In the genomic region with DNA sequence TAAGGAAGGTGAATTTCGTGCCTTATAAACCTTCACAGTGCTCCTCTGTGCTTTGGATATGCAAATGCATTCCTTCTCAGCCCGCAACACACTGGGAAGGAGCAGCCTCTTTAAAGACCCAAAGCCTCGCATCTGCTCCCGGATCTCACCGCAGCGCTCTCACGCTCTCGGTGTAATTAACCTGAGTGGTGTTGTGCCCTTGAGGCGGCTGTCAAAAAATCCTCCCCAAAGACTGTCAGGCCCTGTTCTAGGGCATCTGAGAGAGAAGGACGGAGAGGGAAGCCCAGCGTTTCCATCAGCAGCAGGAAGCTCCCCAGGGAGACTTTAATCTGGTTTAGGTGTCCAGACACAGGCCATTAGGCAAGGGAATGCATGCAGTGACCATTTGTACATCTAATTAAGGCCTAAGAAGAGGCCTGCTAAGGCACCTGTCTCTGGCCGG, we compare ENCODE assay signal across 9 mouse cellular contexts. TPM values are rescaled to one million over a fixed set of nuclear protein-coding genes. Genes with fewer than 3 reads are reported as not detected.
DNase-seq lines count a peak whose midpoint lies in the region; ATAC-seq and TF ChIP-seq lines count a peak whose summit lies in the region.
"Had no signal": no experiment of that assay in that cellular context is flagged by ENCODE, and none has a peak within 500 bp of the region (broad histone marks: within the 10 kb centered on the region; RNA-seq: fewer than 3 reads in every experiment).

No protein-coding gene starts in this region.

- H3K9me3 ChIP-seq in kidney, embryonic 15.5 days (replicated peaks): no peaks in the 10 kb centered on the region
- H3K9me3 ChIP-seq in embryonic facial prominence, embryonic 10.5 days: no peaks in the 10 kb centered on the region
- H3K9me3 ChIP-seq in hindbrain, embryonic 15.5 days: no peaks in the 10 kb centered on the region
- no peaks in the 10 kb centered on the region for H3K9me3 ChIP-seq in neural tube, embryonic 12.5 days

- no peak overlapping the region for H3K27ac ChIP-seq in kidney, embryonic 15.5 days
- no peak overlapping the region for H3K27ac ChIP-seq in kidney, adult 2 months (ENCODE audit: insufficient read depth, low read depth, low read length)
- H3K27ac ChIP-seq in embryonic facial prominence, embryonic 10.5 days (replicated peaks): peak overlapping the region; percentile 25; the same call in 1 of the 2 replicates
- H3K27ac ChIP-seq in hindbrain, embryonic 15.5 days (replicated peaks): peak overlapping the region; percentile 42
- no peak overlapping the region for H3K27ac ChIP-seq in neural tube, embryonic 12.5 days
- H3K27ac ChIP-seq in cerebellum, adult 2 months (ENCODE audit: insufficient read depth, low read length): no peak overlapping the region

- no peak for DNase-seq in kidney, adult 2 months
- peak; percentile 35 for DNase-seq in embryonic facial prominence, embryonic 10.5 days (ENCODE audit: low spot score)
- no peak for DNase-seq in cerebellum, adult 2 months
- no peak for DNase-seq in T-cell, adult 2 months (ENCODE audit: low spot score)
- DNase-seq in left cerebral cortex, postnatal 36 days (ENCODE audit: low spot score in 2 of 2): no peak
- DNase-seq: right cerebral cortex, postnatal 4 days had no signal

- no peak for TF ChIP-seq POLR2A in kidney, adult 2 months (IDR thresholded peaks at IDR 0.05; ENCODE audit: low read depth, low read length)
- TF ChIP-seq POLR2A in cerebellum, adult 2 months (IDR thresholded peaks at IDR 0.05; ENCODE audit: borderline replicate concordance, insufficient read depth, low read length): no peak

- H3K9ac ChIP-seq in kidney, embryonic 15.5 days: no peak overlapping the region
- no peak overlapping the region for H3K9ac ChIP-seq in hindbrain, embryonic 15.5 days
- peak overlapping the region; percentile 36; the same call in 1 of the 2 replicates for H3K9ac ChIP-seq in neural tube, embryonic 12.5 days

- peaks cover 29% of the 10 kb centered on the region for H3K4me1 ChIP-seq in kidney, embryonic 15.5 days
- H3K4me1 ChIP-seq in kidney, adult 2 months (ENCODE audit: control insufficient read depth, insufficient read depth, low read length): no peaks in the 10 kb centered on the region
- H3K4me1 ChIP-seq in embryonic facial prominence, embryonic 10.5 days: peaks cover 27% of the 10 kb centered on the region
- H3K4me1 ChIP-seq in hindbrain, embryonic 15.5 days (replicated peaks): peaks cover 21% of the 10 kb centered on the region
- peaks cover 22% of the 10 kb centered on the region for H3K4me1 ChIP-seq in neural tube, embryonic 12.5 days
- no peaks in the 10 kb centered on the region for H3K4me1 ChIP-seq in cerebellum, adult 2 months (ENCODE audit: control insufficient read depth, insufficient read depth, low read length)

- TF ChIP-seq CTCF in kidney, adult 2 months (conservative IDR thresholded peaks at IDR 0.05; ENCODE audit: insufficient read depth, insufficient read length, low read depth, low read length): no peak
- TF ChIP-seq CTCF in cerebellum, adult 2 months (IDR thresholded peaks at IDR 0.05; ENCODE audit: borderline replicate concordance, insufficient read depth, low read depth, low read length): no peak

- no peaks in the 10 kb centered on the region for H3K36me3 ChIP-seq in kidney, embryonic 15.5 days
- H3K36me3 ChIP-seq in kidney, adult 2 months (ENCODE audit: control insufficient read depth, insufficient read depth, low read length): no peaks in the 10 kb centered on the region
- no peaks in the 10 kb centered on the region for H3K36me3 ChIP-seq in embryonic facial prominence, embryonic 10.5 days (replicated peaks)
- no peaks in the 10 kb centered on the region for H3K36me3 ChIP-seq in hindbrain, embryonic 15.5 days
- no peaks in the 10 kb centered on the region for H3K36me3 ChIP-seq in neural tube, embryonic 12.5 days

- 0 out of 2 replicates have a peak, but pooled peaks have one; percentile 12 for ATAC-seq in kidney, embryonic 15.5 days (replicated peaks; ENCODE audit: low FRiP score)
- 0 out of 2 replicates have a peak, but pooled peaks have one; percentile 20 for ATAC-seq in hindbrain, embryonic 15.5 days (ENCODE audit: low FRiP score, low read depth)
- ATAC-seq in neural tube, embryonic 12.5 days (ENCODE audit: low FRiP score, low read depth): peak; percentile 59

- H3K4me3 ChIP-seq in kidney, embryonic 15.5 days (replicated peaks): 0 out of 2 replicates have a peak overlapping the region, but pooled peaks have one; percentile 1
- no peak overlapping the region for H3K4me3 ChIP-seq in kidney, adult 2 months (ENCODE audit: insufficient read depth, low read depth, low read length)
- peak overlapping the region; percentile 39 for H3K4me3 ChIP-seq in embryonic facial prominence, embryonic 10.5 days
- H3K4me3 ChIP-seq in hindbrain, embryonic 15.5 days: no peak overlapping the region
- no peak overlapping the region for H3K4me3 ChIP-seq in neural tube, embryonic 12.5 days
- no peak overlapping the region for H3K4me3 ChIP-seq in cerebellum, adult 2 months (replicated peaks; ENCODE audit: insufficient read depth, low read depth, low read length)

- H3K4me2 ChIP-seq in kidney, embryonic 15.5 days: peak overlapping the region; percentile 47
- H3K4me2 ChIP-seq in hindbrain, embryonic 15.5 days: peak overlapping the region; percentile 27
- H3K4me2 ChIP-seq in neural tube, embryonic 12.5 days (replicated peaks): peak overlapping the region; percentile 47

- peaks cover 26% of the 10 kb centered on the region for H3K27me3 ChIP-seq in kidney, embryonic 15.5 days
- no peaks in the 10 kb centered on the region for H3K27me3 ChIP-seq in kidney, adult 2 months (replicated peaks; ENCODE audit: control insufficient read depth, insufficient read depth, low read length)
- peaks cover 32% of the 10 kb centered on the region for H3K27me3 ChIP-seq in embryonic facial prominence, embryonic 10.5 days (replicated peaks; ENCODE audit: low read depth, poor library complexity, severe bottlenecking)
- H3K27me3 ChIP-seq in hindbrain, embryonic 15.5 days: 0 out of 2 replicates have a peak, but pooled peaks cover 2% of the 10 kb centered on the region
- H3K27me3 ChIP-seq in neural tube, embryonic 12.5 days (replicated peaks): no peaks in the 10 kb centered on the region
- H3K27me3 ChIP-seq in cerebellum, adult 2 months (ENCODE audit: control insufficient read depth, insufficient read depth, low read length): no peaks in the 10 kb centered on the region

- WGBS in kidney, embryonic 15.5 days: 5% methylated on average over 12 of the region's 12 CpGs
- 32% methylated on average over 12 of the region's 12 CpGs for WGBS in kidney, adult 2 months
- whole genome bisulfite sequencing in embryonic facial prominence, embryonic 10.5 days: 2% methylated on average over 12 of the region's 12 CpGs
- 3% methylated on average over 12 of the region's 12 CpGs for WGBS in hindbrain, embryonic 15.5 days
- 3% methylated on average over 12 of the region's 12 CpGs for WGBS in neural tube, embryonic 12.5 days
- WGBS in cerebellum, adult 2 months: 37% methylated on average over 12 of the region's 12 CpGs

- intact Hi-C loops in left cerebral cortex, postnatal 36 days (cut with DNase I): loop anchor here (5.0 kb wide), 1 partner anchor 40 kb away; a partner anchor contains a TSS

RNA-seq across cellular contexts. Expression of a gene that starts 5.5 kb away (rescaled TPM):
- 22.9 and 24.2 TPM in 2 replicates for polyA plus RNA-seq in kidney, embryonic 15.5 days (2015; fragmentation: Nextera tagmentation; extraction: Ambion mirVana)
- polyA plus RNA-seq in kidney, adult 2 months (2012; rRNA removed): 22.5 and 24.3 TPM in 2 replicates
- polyA plus RNA-seq in embryonic facial prominence, embryonic 10.5 days (2016; fragmentation: Nextera tagmentation; extraction: Ambion mirVana): 31.4 and 33.3 TPM in 2 replicates
- polyA plus RNA-seq in hindbrain, embryonic 15.5 days (2015; fragmentation: Nextera tagmentation; extraction: Ambion mirVana): 27.8 and 29.7 TPM in 2 replicates
- 28.1 and 30.9 TPM in 2 replicates for polyA plus RNA-seq in neural tube, embryonic 12.5 days (2016; fragmentation: Nextera tagmentation; extraction: Ambion mirVana)
- 46.9 and 47.7 TPM in 2 replicates for polyA plus RNA-seq in cerebellum, adult 2 months (2012; rRNA removed)
- total RNA-seq in left cerebral cortex, postnatal 36 days (2021): 10 to 100 TPM; 62.2 to 64.9 TPM

RNA-seq across cellular contexts. Expression of a gene that starts 40.8 kb away (rescaled TPM):
- polyA plus RNA-seq in kidney, embryonic 15.5 days (2015; fragmentation: Nextera tagmentation; extraction: Ambion mirVana): 0.05 TPM in 1 of 2 replicates, not detected in the other
- 0.05 TPM in 1 of 2 replicates, not detected in the other for polyA plus RNA-seq in kidney, adult 2 months (2012; rRNA removed)
- polyA plus RNA-seq in embryonic facial prominence, embryonic 10.5 days (2016; fragmentation: Nextera tagmentation; extraction: Ambion mirVana): not detected in 2 replicates
- 9.3 and 12.2 TPM in 2 replicates for polyA plus RNA-seq in hindbrain, embryonic 15.5 days (2015; fragmentation: Nextera tagmentation; extraction: Ambion mirVana)
- polyA plus RNA-seq in neural tube, embryonic 12.5 days (2016; fragmentation: Nextera tagmentation; extraction: Ambion mirVana): 5.3 and 5.8 TPM in 2 replicates
- 6.5 and 7.5 TPM in 2 replicates for polyA plus RNA-seq in cerebellum, adult 2 months (2012; rRNA removed)
- 10 to 100 TPM; 17.5 to 20.4 TPM for total RNA-seq in left cerebral cortex, postnatal 36 days (2021)

Comparison
In these comparisons a context has a peak if more than half of its experiments do, and no peak if none do; other contexts are left out.
1. H3K4me3 ChIP-seq: peak in kidney, embryonic 15.5 days (single experiment) and embryonic facial prominence, embryonic 10.5 days (single experiment); none in kidney, adult 2 months (single experiment), hindbrain, embryonic 15.5 days (single experiment), neural tube, embryonic 12.5 days (single experiment) and cerebellum, adult 2 months (single experiment).
2. H3K27ac ChIP-seq: peak in embryonic facial prominence, embryonic 10.5 days (single experiment) and hindbrain, embryonic 15.5 days (single experiment); none in kidney, embryonic 15.5 days (single experiment), kidney, adult 2 months (single experiment), neural tube, embryonic 12.5 days (single experiment) and cerebellum, adult 2 months (single experiment).
3. Peak in every context shown above with its lines, with median percentiles within 50 percentile points of each other: ATAC-seq and H3K4me2 ChIP-seq.